Mouse (Mus musculus) neural tube, embryonic 12.5 days (tissue): ENCODE data around the gene Akap5. TPM values are rescaled to one million over a fixed set of nuclear protein-coding genes. Genes with fewer than 3 reads are reported as not detected.

Source experiments
- polyA plus RNA-seq: library from polyadenylated mRNA; unstranded; fragments of >200 nt; fragmentation: Nextera tagmentation; extraction: Ambion mirVana; gene quantifications from 2 replicates; pipeline ENCODE4 v1.2.1, GENCODE M21; 2016

The Akap5 gene
- polyA plus RNA-seq, 1 experiment from 2014 or later, result 5.8 TPM

Other genes starting within 250 kb of the Akap5 start
- 0.13 and 0.17 TPM in 2 replicates for gene Esr2, start 147.6 kb upstream of the Akap5 start, polyA plus RNA-seq
- not detected in 2 replicates for gene Tex21, start 78.1 kb upstream of the Akap5 start, polyA plus RNA-seq
- gene Mthfd1, start 69.6 kb upstream of the Akap5 start, polyA plus RNA-seq, result 39.9 and 40.2 TPM in 2 replicates
- 15.1 and 17.9 TPM in 2 replicates for gene Zbtb25, start 44.7 kb downstream of the Akap5 start, polyA plus RNA-seq
- 7.0 and 7.1 TPM in 2 replicates for gene Zbtb1, start 45.4 kb downstream of the Akap5 start, polyA plus RNA-seq
- gene Hspa2, start 79.3 kb downstream of the Akap5 start, polyA plus RNA-seq, result 5.2 and 5.6 TPM in 2 replicates
- 0.75 and 0.83 TPM in 2 replicates for gene Ppp1r36, start 92.6 kb downstream of the Akap5 start, polyA plus RNA-seq
- gene Plekhg3, start 206.0 kb downstream of the Akap5 start, polyA plus RNA-seq, result 1.9 and 2.0 TPM in 2 replicates